Mouse (Mus musculus): Measurements from ENCODE around the gene Mybpc3.
"Not testable (repeated sequence)": the region's sequence is repeated elsewhere in the genome, so short reads cannot be mapped to it uniquely, and the experiment has no call there.

The Mybpc3 gene

DNA sequence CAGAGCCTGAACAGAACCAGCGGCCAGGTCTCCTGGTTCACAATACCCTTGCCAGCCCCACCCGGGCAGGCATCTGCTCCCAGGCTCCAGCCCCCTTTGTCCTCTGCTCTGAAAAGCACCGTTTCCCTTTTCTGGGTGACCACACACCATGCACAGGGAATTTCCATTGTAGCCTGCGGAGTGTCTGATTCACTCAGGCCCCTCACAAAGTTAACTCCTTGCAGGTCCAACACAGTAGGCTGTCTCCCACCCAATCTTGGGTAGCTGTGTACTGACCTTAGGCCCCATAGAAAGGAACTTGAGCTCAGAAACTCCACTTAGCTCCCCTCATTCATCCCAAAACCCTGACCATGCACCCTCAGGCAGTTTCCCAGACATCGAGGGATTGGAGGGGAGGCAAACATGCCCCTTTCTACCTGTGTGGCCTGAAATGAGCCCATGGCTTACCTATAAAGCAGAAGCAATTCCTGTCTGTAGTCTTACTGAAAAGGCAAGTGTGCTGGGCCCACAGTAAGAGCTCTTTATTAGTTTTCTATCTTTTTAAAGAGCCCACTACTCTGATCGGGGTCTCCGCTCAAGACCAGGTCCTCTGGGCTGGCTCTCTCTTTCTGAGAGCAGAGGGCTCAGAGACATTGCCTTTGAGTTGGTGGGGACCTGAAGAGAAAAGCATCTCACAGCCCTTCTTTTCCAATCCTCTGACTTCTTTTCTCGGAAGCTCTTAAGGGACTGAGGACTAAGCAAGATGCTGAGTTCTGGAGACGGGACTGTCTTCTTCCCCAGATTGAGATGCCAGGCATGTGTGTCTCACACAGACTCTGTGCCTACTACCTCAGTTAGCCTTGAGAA is 31.3 kb upstream of the Mybpc3 start:
- DNase-seq (ENCODE audit: extremely low read depth, insufficient read length, low spot score) = no peak

DNA sequence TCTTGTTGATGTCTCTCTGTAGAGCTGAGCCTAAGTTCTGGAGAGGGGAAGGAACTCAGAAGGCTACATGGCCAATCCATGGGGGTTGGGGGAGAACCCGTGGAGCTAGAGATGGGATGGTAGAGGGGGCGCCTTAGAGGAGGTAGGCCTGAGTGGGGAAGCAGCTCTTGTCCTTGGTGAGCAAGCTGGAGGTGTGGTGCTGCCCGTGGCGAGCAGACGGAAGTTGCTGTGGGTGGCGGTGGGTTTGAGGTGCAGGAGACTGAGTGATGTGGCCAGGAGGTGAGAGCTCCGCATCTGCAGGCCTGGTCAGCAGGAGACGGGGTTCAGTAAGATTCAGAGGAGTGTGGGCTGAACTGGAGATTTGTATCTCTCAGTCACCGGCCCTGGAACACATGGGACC is 30.5 kb upstream of the Mybpc3 start:
- no peak for DNase-seq (ENCODE audit: extremely low read depth, insufficient read length, low spot score)

DNA sequence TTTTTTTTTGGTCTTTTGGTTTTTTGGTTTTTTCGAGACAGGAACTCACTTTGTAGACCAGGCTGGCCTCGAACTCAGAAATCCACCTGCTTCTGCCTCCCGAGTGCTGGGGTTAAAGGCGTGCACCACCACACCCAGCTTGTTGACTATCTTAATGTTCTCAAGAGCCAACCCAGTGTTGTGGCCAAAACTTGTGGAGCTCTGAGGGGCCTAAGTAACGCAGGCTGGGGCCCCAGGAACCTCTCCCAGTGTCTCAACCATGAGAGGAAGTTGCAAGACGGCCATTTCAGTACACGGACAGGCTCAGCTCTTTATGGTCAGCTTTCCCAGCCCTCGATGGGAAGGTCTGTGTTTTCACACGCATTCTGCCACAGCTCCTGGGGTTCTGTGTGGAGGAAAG is 29.0 kb upstream of the Mybpc3 start:
- no peak for DNase-seq (ENCODE audit: extremely low read depth, insufficient read length, low spot score)

DNA sequence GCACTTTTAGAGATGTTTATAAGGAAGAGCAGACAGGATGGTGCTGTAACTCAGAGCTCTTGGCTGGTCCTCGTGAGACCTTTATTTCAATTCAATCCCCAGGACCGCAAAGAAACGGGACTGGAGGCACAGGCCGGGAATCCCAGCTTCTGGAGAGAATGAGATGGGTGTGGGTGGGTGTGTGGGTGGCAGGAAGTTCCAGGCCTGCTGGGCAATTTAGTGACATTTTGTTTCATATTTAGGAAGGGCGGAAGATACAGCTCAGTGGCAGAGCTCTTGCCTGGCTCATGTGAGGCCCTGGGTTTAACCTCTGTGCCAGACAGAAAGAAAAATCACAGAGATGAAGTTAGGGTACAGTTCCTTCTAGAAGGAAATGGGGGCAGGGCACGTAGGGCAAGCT is 27.7 kb upstream of the Mybpc3 start:
- no peak for DNase-seq (ENCODE audit: extremely low read depth, insufficient read length, low spot score)

GRCm38 (mm10) chr2:91090827-91091226 is 27.1 kb upstream of the Mybpc3 start:
- no peak for DNase-seq (ENCODE audit: extremely low read depth, insufficient read length, low spot score)

DNA sequence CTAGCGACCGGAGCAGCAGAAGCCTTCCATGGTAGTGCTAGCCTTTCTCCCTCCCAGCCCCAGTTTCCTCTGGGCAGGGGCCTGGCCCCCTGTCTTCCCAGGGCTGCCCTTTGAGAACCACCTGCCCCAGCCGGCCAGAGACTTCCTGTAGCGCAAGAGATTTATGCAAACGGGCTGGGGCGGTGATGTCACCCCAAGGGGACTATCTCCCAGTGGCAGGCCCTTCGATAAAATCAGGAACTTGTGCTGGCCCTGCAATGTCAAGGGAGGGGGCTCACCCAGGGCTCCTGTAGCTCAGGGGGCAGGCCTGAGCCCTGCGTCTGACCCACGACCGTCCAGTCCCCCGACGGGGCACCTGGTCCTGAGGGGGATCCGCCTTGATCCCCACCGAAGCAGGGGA is 21.4 kb upstream of the Mybpc3 start:
- DNase-seq (ENCODE audit: extremely low read depth, insufficient read length, low spot score) = no peak

- DNase-seq (ENCODE audit: extremely low read depth, insufficient read length, low spot score) = no peak
Measured at GRCm38 (mm10) chr2:91097015-91097414, 20.9 kb upstream of the Mybpc3 start.

DNA sequence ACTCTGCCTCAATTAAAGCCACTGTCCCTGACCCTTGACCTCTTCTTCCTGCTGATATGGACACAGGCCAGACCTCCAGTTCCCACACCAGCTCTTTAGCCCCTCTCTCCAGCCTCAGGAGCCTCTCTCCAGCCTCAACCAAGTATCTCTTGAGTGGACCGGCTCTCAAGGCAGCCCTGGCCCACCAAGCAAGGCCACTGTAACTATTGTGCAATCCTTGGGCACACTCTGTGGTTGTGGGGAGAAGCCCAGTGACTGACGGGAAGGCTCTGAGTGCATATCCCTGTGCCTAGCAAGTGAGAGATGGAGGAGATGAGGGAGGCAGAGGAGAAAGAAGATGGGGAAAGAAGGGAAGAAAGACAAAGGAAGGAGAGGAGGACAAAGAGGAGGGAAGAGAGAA is 19.8 kb upstream of the Mybpc3 start:
- no peak for DNase-seq (ENCODE audit: extremely low read depth, insufficient read length, low spot score)

GRCm38 (mm10) chr2:91101124-91101740 is 16.7 kb upstream of the Mybpc3 start:
- DNase-seq (ENCODE audit: extremely low read depth, insufficient read length, low spot score) = peak; percentile 42

GRCm38 (mm10) chr2:91108156-91108555 is 9.8 kb upstream of the Mybpc3 start:
- DNase-seq (ENCODE audit: extremely low read depth, insufficient read length, low spot score) = no peak

GRCm38 (mm10) chr2:91109241-91109640 is 8.7 kb upstream of the Mybpc3 start:
- DNase-seq (ENCODE audit: extremely low read depth, insufficient read length, low spot score) = no peak

DNA sequence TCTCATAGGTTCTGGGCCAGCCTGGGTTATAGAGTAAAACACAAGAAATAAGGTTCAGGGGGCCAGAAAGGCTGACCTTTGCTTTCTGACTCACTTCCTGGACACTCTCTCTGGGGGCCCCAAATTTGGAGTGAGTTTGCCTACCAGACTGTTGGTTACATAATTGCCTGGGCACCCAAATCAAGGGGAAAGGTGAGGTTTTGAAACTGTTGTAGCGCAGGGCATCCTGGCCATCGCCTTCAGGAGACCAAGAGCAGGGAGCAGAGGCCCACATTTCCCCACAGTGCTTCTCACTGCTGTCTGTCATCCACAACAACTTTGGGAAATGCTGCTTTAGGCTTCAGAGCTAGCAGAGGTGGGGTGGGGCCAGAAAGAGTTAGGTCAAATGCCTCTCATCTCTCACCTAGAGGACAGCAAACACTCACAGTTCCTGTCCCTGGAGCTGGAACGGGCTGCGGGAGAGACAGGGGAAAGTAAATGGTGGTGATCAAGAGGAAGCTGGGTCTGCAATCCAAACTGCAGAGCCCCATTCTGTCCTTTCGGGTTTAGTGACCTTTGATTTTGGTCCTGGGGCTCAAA is 8.0 kb upstream of the Mybpc3 start:
- no peak for DNase-seq (ENCODE audit: extremely low read depth, insufficient read length, low spot score)

GRCm38 (mm10) chr2:91110429-91110828 is 7.5 kb upstream of the Mybpc3 start:
- DNase-seq (ENCODE audit: extremely low read depth, insufficient read length, low spot score) = no peak

- not testable (repeated sequence) for DNase-seq (ENCODE audit: extremely low read depth, insufficient read length, low spot score)
Measured at GRCm38 (mm10) chr2:91111832-91112231, 6.1 kb upstream of the Mybpc3 start.

- peak; percentile 64 for DNase-seq (ENCODE audit: extremely low read depth, insufficient read length, low spot score)
Measured at GRCm38 (mm10) chr2:91112491-91112890, 5.5 kb upstream of the Mybpc3 start.

DNA sequence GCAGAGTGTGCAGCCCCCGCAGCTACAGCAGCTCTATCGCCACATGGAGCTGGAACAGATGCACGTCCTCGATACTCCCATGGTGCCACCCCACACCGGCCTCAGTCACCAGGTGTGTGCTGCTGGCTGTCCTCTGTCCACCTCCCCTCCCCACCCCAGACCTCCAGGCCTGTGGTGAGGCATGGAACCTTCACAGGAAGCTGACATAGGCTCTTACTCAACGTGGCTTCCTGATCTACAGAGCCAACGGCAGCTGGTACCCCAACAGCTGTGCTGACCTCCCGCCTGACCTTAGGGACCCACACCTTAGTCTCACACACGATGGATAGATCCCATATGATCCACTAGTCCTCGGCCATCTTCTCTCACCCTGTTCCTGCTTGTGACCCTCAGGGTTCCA is 4.6 kb upstream of the Mybpc3 start:
- DNase-seq (ENCODE audit: extremely low read depth, insufficient read length, low spot score) = no peak

- no peak for DNase-seq (ENCODE audit: extremely low read depth, insufficient read length, low spot score)
Measured at GRCm38 (mm10) chr2:91113852-91114251, 4.1 kb upstream of the Mybpc3 start.

DNA sequence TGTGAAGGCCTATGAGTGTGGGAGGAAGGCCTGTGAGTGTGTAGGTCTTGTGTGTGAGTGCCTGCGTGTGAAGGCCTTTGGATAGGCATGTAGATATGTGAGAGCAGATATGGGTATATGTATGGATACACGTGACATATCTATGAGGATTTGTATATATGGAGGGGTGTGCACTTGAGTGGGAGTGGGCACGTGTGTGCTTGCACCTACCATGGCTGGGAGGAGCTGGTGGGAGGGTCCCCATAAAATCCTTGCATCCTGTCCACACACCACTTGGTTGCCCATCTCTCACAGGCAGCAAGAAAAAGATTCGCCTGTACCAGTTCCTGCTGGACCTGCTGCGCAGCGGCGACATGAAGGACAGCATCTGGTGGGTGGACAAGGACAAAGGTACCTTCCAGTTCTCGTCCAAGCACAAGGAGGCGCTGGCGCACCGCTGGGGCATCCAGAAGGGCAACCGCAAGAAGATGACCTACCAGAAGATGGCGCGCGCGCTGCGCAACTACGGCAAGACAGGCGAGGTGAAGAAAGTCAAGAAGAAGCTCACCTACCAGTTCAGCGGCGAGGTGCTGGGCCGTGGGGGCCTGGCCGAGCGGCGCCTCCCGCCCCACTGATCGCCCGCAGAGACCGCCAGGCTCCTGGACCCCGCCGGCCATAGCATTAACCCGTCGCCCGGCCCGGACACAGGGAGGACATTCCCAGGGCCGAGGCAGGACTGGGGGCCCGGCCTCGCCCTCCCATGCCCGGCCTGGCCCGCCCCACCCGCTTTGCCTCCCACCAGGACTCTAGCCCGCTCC is 3.0 kb upstream of the Mybpc3 start:
- peak; percentile 86 for DNase-seq (ENCODE audit: extremely low read depth, insufficient read length, low spot score)

- DNase-seq (ENCODE audit: extremely low read depth, insufficient read length, low spot score) = no peak
Measured at GRCm38 (mm10) chr2:91115578-91115970, 2.4 kb upstream of the Mybpc3 start.

DNA sequence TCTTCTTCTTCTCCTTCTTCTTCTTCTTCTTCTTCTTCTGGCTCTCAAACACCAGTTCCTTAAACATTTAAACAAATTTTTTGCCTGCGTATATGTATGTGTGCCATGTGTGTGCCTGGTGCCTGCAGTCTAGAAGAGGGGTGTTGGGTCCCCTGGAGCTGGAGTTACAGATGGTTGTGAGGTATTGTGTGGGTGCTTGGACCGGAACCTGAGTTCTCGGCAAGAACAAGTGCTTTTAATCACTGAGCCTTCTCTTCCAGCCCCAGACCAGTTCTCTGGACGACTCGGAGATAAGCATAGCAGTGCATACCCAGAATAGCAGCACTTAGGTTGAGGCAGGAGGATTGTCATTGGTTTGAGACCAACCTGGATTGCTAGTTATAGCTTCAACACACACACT is 1.1 kb upstream of the Mybpc3 start:
- DNase-seq (ENCODE audit: extremely low read depth, insufficient read length, low spot score) = no peak

DNA sequence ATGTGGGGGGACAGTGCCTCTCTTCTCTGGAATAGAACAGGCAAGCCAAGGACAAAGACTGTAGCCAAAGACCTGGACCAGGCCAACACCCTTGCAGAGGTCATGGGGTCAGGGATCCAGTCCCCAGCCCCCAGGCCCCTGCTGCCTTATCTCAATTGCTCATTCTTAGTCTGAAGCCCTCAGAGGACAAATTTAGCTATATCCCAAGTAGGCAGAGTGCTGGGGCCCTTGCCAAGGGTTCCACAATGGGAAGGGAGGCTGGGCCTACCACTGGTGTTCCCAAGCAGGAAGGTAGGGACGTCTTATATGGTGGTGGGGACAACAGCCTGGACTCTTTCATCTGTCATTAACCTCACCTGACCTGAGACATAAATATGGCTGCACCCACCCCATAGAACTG is 703 bp downstream of the Mybpc3 start:
- DNase-seq (ENCODE audit: extremely low read depth, insufficient read length, low spot score) = no peak
